Comparison of ENCODE assay signal across 7 mouse cellular contexts in the genomic region with DNA sequence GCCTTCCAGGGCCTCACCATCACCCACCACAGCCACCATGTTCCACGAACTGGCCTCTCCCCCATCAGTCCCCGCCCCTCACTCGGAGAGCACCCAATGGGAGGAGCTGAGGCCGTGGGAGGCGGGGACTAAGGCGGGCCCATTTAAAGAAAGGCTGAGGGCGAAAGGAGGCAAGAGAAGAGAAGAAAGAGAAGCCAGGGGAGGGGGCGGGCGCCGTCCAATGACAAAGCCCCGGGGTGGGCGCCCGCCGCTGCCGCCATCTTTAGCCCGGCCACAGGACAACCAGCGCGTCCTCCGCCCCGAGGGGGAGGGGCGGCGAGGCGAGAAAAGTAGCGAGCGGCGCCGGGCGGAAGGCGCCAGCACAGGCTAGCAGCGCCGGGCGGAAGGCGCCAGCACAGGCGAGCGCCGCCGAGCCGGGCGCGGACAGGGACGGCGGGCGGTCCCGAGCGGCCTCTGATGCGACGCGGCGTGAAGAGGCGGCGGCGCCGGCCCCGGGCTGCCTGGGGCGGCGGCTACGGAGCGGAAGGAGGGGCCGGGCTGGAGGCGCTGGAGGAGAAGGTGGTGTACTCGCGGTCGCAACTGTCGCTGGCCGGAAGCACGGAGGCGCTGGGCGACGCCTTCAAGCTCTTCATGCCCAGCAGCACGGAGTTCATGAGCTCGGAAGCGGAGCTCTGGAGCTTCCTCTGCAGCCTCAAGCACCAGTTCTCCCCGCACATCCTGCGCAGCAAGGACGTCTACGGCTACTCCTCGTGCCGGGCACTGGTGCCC. TPM values are rescaled to one million over a fixed set of nuclear protein-coding genes. Genes with fewer than 3 reads are reported as not detected.
DNase-seq lines count a peak whose midpoint lies in the region; ATAC-seq lines count a peak whose summit lies in the region.

Ccdc71l (plus strand) TSS at position 177 of the 768 bp plus-strand sequence.

- no peaks in the 10 kb centered on the region for H3K36me3 ChIP-seq in intestine, embryonic 16.5 days (ENCODE audit: control insufficient read depth, insufficient read depth, low read length)
- no peaks in the 10 kb centered on the region for H3K36me3 ChIP-seq in midbrain, embryonic 11.5 days (ENCODE audit: control insufficient read depth, insufficient read depth, low read length)

- no peaks in the 10 kb centered on the region for H3K9me3 ChIP-seq in intestine, embryonic 16.5 days (ENCODE audit: control insufficient read depth, low read length)
- H3K9me3 ChIP-seq in midbrain, embryonic 11.5 days (ENCODE audit: control insufficient read depth, low read length): no peaks in the 10 kb centered on the region

- 1% methylated on average over 62 of the region's 78 CpGs for WGBS in intestine, embryonic 16.5 days
- 1% methylated on average over 62 of the region's 78 CpGs for WGBS in midbrain, embryonic 11.5 days

- peak; percentile 84 for ATAC-seq in intestine, embryonic 16.5 days
- ATAC-seq in midbrain, embryonic 11.5 days (ENCODE audit: low FRiP score): peak; percentile 93

- peak within 1 kb of the TSS; percentile 75 for H3K4me3 ChIP-seq in intestine, embryonic 16.5 days (ENCODE audit: low read length)
- peak within 1 kb of the TSS; percentile 64 for H3K4me3 ChIP-seq in midbrain, embryonic 11.5 days (ENCODE audit: low read depth, low read length)

- H3K27ac ChIP-seq in intestine, embryonic 16.5 days (ENCODE audit: low read length): peak within 1 kb of the TSS; percentile 97
- H3K27ac ChIP-seq in midbrain, embryonic 11.5 days (ENCODE audit: low read depth, low read length): peak within 1 kb of the TSS; percentile 90

- intact Hi-C loops in gastrocnemius, postnatal 36 days (cut with DNase I): loop anchor here (2.0 to 10.0 kb wide), 3 partner anchors 86 to 516 kb away; no protein-coding TSS in a partner anchor
- intact Hi-C loops in left cerebral cortex, postnatal 36 days (cut with DNase I): loop anchor here (2.0 to 5.0 kb wide), 2 partner anchors 86 to 439 kb away; partner anchors contain the start of gene Nampt

- peak within 1 kb of the TSS; percentile 95 for H3K9ac ChIP-seq in intestine, embryonic 16.5 days (ENCODE audit: low read depth, low read length)
- H3K9ac ChIP-seq in midbrain, embryonic 11.5 days (ENCODE audit: low read length): peak within 1 kb of the TSS; percentile 96

- DNase-seq in adrenal gland, adult 2 months: peak; percentile 89
- DNase-seq in embryo, embryonic 11.5 days (ENCODE audit: low read depth, low spot score): peak; percentile 77
- peak; percentile 76 for DNase-seq in gastrocnemius, postnatal 36 days
- DNase-seq in left cerebral cortex, postnatal 36 days (ENCODE audit: low spot score in 2 of 2): peak; percentile 74 to 81
- DNase-seq in midbrain, embryonic 11.5 days (ENCODE audit: low spot score, missing footprints): peak; percentile 98
- DNase-seq in skeletal muscle tissue, adult 2 months (ENCODE audit: low read depth, low spot score): peak; percentile 66

- peaks cover 4% of the 10 kb centered on the region for H3K4me1 ChIP-seq in intestine, embryonic 16.5 days (ENCODE audit: control insufficient read depth, insufficient read depth, low read length)
- H3K4me1 ChIP-seq in midbrain, embryonic 11.5 days (ENCODE audit: control insufficient read depth, insufficient read depth, low read length): peaks cover 9% of the 10 kb centered on the region

- peak within 1 kb of the TSS; percentile 54 for H3K4me2 ChIP-seq in intestine, embryonic 16.5 days (ENCODE audit: low read depth, low read length)
- H3K4me2 ChIP-seq in midbrain, embryonic 11.5 days: peak within 1 kb of the TSS; percentile 62

- H3K27me3 ChIP-seq in intestine, embryonic 16.5 days (replicated peaks; ENCODE audit: control insufficient read depth, insufficient read depth, low read length): no peaks in the 10 kb centered on the region
- H3K27me3 ChIP-seq in midbrain, embryonic 11.5 days (ENCODE audit: control insufficient read depth, insufficient read depth, low read length): no peaks in the 10 kb centered on the region

RNA-seq across cellular contexts. Expression of gene Ccdc71l, which starts in this region (rescaled TPM):
- 10 to 100 TPM; 10.9 to 11.0 TPM for total RNA-seq in adrenal gland, adult 2 months (2021)
- polyA plus RNA-seq in adrenal gland, adult 2 months (2012; rRNA removed): 20.6 and 25.7 TPM in 2 replicates
- total RNA-seq in gastrocnemius, postnatal 36 days (2021): 1 to 10 TPM; 4.0 to 5.0 TPM
- polyA plus RNA-seq in intestine, embryonic 16.5 days (2015; fragmentation: Nextera tagmentation; extraction: Ambion mirVana): 2.1 and 2.2 TPM in 2 replicates
- 10 to 100 TPM; 13.2 to 13.5 TPM for total RNA-seq in left cerebral cortex, postnatal 36 days (2021)
- polyA plus RNA-seq in midbrain, embryonic 11.5 days (2014; fragmentation: Nextera tagmentation; extraction: Ambion mirVana): 6.1 and 6.2 TPM in 2 replicates

Comparison
In these comparisons a context has a peak if more than half of its experiments do, and no peak if none do; other contexts are left out.
1. Peak in every context shown above with its lines: DNase-seq, ATAC-seq, H3K4me3 ChIP-seq and H3K27ac ChIP-seq.